Mouse (Mus musculus): ENCODE measurements at regions not wholly inside any gene's neighbourhood (a gene's known extent, or its start where the extent isn't known, plus 50 kb on each side); places are given as distances from the start of the nearest gene placed in this dataset.

- Histone ChIP-seq H3K9me3 (ENCODE audit: control insufficient read depth, low read length) (no peaks in the 10 kb centered on the region), H3K27ac (no peak overlapping the region), H3K9ac (no peak overlapping the region), H3K36me3 (replicated peaks; ENCODE audit: control insufficient read depth, insufficient read depth) (no peaks in the 10 kb centered on the region), H3K4me3 (replicated peaks; ENCODE audit: low read length) (no peak overlapping the region), H3K27me3 (ENCODE audit: control insufficient read depth, insufficient read depth, low read length) (no peaks in the 10 kb centered on the region), H3K4me1 (replicated peaks; ENCODE audit: control insufficient read depth, insufficient read depth, low read length) (no peaks in the 10 kb centered on the region), H3K4me2 (replicated peaks) (no peak overlapping the region)
- ATAC-seq (ENCODE audit: low FRiP score) (no peak), DNase-seq (ENCODE audit: low spot score) (no peak)
- WGBS = 81% methylated on average over 6 of the region's 6 CpGs
Observed at GRCm38 (mm10) chr13:16659894-16660293, 648.2 kb downstream of the Inhba start.

GRCm38 (mm10) chr13:16668652-16669051 lies 657.0 kb downstream of the Inhba start:
- Histone ChIP-seq H3K9me3 (ENCODE audit: control insufficient read depth, low read length) (no peaks in the 10 kb centered on the region), H3K27me3 (ENCODE audit: control insufficient read depth, insufficient read depth, low read length) (no peaks in the 10 kb centered on the region), H3K36me3 (replicated peaks; ENCODE audit: control insufficient read depth, insufficient read depth) (no peaks in the 10 kb centered on the region), H3K4me2 (replicated peaks) (no peak overlapping the region), H3K27ac (no peak overlapping the region), H3K9ac (no peak overlapping the region), H3K4me1 (replicated peaks; ENCODE audit: control insufficient read depth, insufficient read depth, low read length) (no peaks in the 10 kb centered on the region), H3K4me3 (replicated peaks; ENCODE audit: low read length) (no peak overlapping the region)
- no peak for ATAC-seq (ENCODE audit: low FRiP score)
- DNase-seq (ENCODE audit: low spot score) = no peak
- WGBS = 91% methylated on average over 1 of the region's 1 CpGs

GRCm38 (mm10) chr13:16669281-16669680 lies 657.6 kb downstream of the Inhba start:
- H3K27ac ChIP-seq = no peak overlapping the region
- H3K4me3 ChIP-seq (replicated peaks; ENCODE audit: low read length) = no peak overlapping the region
- H3K27me3 ChIP-seq (ENCODE audit: control insufficient read depth, insufficient read depth, low read length) = no peaks in the 10 kb centered on the region
- no peak overlapping the region for H3K9ac ChIP-seq
- WGBS = 100% methylated on average over 1 of the region's 1 CpGs
- H3K9me3 ChIP-seq (ENCODE audit: control insufficient read depth, low read length) = no peaks in the 10 kb centered on the region
- DNase-seq (ENCODE audit: low spot score) (no peak), ATAC-seq (ENCODE audit: low FRiP score) (no peak)
- no peaks in the 10 kb centered on the region for H3K36me3 ChIP-seq (replicated peaks; ENCODE audit: control insufficient read depth, insufficient read depth)
- H3K4me2 ChIP-seq (replicated peaks) = no peak overlapping the region
- no peaks in the 10 kb centered on the region for H3K4me1 ChIP-seq (replicated peaks; ENCODE audit: control insufficient read depth, insufficient read depth, low read length)

- Histone ChIP-seq H3K9ac (no peak overlapping the region), H3K4me1 (replicated peaks; ENCODE audit: control insufficient read depth, insufficient read depth, low read length) (no peaks in the 10 kb centered on the region), H3K9me3 (ENCODE audit: control insufficient read depth, low read length) (no peaks in the 10 kb centered on the region), H3K4me3 (replicated peaks; ENCODE audit: low read length) (no peak overlapping the region), H3K27me3 (ENCODE audit: control insufficient read depth, insufficient read depth, low read length) (no peaks in the 10 kb centered on the region), H3K27ac (no peak overlapping the region), H3K4me2 (replicated peaks) (no peak overlapping the region), H3K36me3 (replicated peaks; ENCODE audit: control insufficient read depth, insufficient read depth) (no peaks in the 10 kb centered on the region)
- ATAC-seq (ENCODE audit: low FRiP score) (no peak), DNase-seq (ENCODE audit: low spot score) (no peak)
- WGBS = 81% methylated on average over 5 of the region's 5 CpGs
Observed at GRCm38 (mm10) chr13:16670047-16670733, 658.5 kb downstream of the Inhba start.

GRCm38 (mm10) chr13:16670736-16671135 lies 659.1 kb downstream of the Inhba start:
- DNase-seq (ENCODE audit: low spot score) (no peak), ATAC-seq (ENCODE audit: low FRiP score) (no peak)
- no peaks in the 10 kb centered on the region for H3K27me3 ChIP-seq (ENCODE audit: control insufficient read depth, insufficient read depth, low read length)
- H3K9ac ChIP-seq = no peak overlapping the region
- no peaks in the 10 kb centered on the region for H3K4me1 ChIP-seq (replicated peaks; ENCODE audit: control insufficient read depth, insufficient read depth, low read length)
- H3K27ac ChIP-seq = no peak overlapping the region
- H3K36me3 ChIP-seq (replicated peaks; ENCODE audit: control insufficient read depth, insufficient read depth) = no peaks in the 10 kb centered on the region
- H3K4me3 ChIP-seq (replicated peaks; ENCODE audit: low read length) = no peak overlapping the region
- H3K9me3 ChIP-seq (ENCODE audit: control insufficient read depth, low read length) = no peaks in the 10 kb centered on the region
- H3K4me2 ChIP-seq (replicated peaks) = no peak overlapping the region

- Histone ChIP-seq H3K36me3 (replicated peaks; ENCODE audit: control insufficient read depth, insufficient read depth) (no peaks in the 10 kb centered on the region), H3K27me3 (ENCODE audit: control insufficient read depth, insufficient read depth, low read length) (no peaks in the 10 kb centered on the region), H3K27ac (no peak overlapping the region), H3K9me3 (ENCODE audit: control insufficient read depth, low read length) (no peaks in the 10 kb centered on the region), H3K4me2 (replicated peaks) (no peak overlapping the region), H3K4me3 (replicated peaks; ENCODE audit: low read length) (no peak overlapping the region), H3K9ac (no peak overlapping the region), H3K4me1 (replicated peaks; ENCODE audit: control insufficient read depth, insufficient read depth, low read length) (no peaks in the 10 kb centered on the region)
- WGBS = 91% methylated on average over 1 of the region's 1 CpGs
- ATAC-seq (ENCODE audit: low FRiP score) (no peak), DNase-seq (ENCODE audit: low spot score) (no peak)
Observed at GRCm38 (mm10) chr13:16676873-16677272, 665.2 kb downstream of the Inhba start.

- Histone ChIP-seq H3K36me3 (replicated peaks; ENCODE audit: control insufficient read depth, insufficient read depth) (no peaks in the 10 kb centered on the region), H3K4me3 (replicated peaks; ENCODE audit: low read length) (no peak overlapping the region), H3K4me1 (replicated peaks; ENCODE audit: control insufficient read depth, insufficient read depth, low read length) (no peaks in the 10 kb centered on the region), H3K27me3 (ENCODE audit: control insufficient read depth, insufficient read depth, low read length) (no peaks in the 10 kb centered on the region), H3K9me3 (ENCODE audit: control insufficient read depth, low read length) (no peaks in the 10 kb centered on the region), H3K9ac (no peak overlapping the region), H3K4me2 (replicated peaks) (no peak overlapping the region), H3K27ac (no peak overlapping the region)
- DNase-seq (ENCODE audit: low spot score) (no peak), ATAC-seq (ENCODE audit: low FRiP score) (no peak)
- WGBS = 79% methylated on average over 1 of the region's 1 CpGs
Observed at GRCm38 (mm10) chr13:16678246-16679024, 666.8 kb downstream of the Inhba start.

- Histone ChIP-seq H3K27ac (no peak overlapping the region), H3K4me1 (replicated peaks; ENCODE audit: control insufficient read depth, insufficient read depth, low read length) (no peaks in the 10 kb centered on the region), H3K27me3 (ENCODE audit: control insufficient read depth, insufficient read depth, low read length) (no peaks in the 10 kb centered on the region), H3K9me3 (ENCODE audit: control insufficient read depth, low read length) (no peaks in the 10 kb centered on the region), H3K9ac (no peak overlapping the region), H3K4me2 (replicated peaks) (no peak overlapping the region), H3K36me3 (replicated peaks; ENCODE audit: control insufficient read depth, insufficient read depth) (no peaks in the 10 kb centered on the region), H3K4me3 (replicated peaks; ENCODE audit: low read length) (no peak overlapping the region)
- DNase-seq (ENCODE audit: low spot score) (no peak), ATAC-seq (ENCODE audit: low FRiP score) (no peak)
- WGBS = 91% methylated on average over 1 of the region's 1 CpGs
Observed at GRCm38 (mm10) chr13:16694201-16694600, 682.5 kb downstream of the Inhba start.

- Histone ChIP-seq H3K36me3 (replicated peaks; ENCODE audit: control insufficient read depth, insufficient read depth) (no peaks in the 10 kb centered on the region), H3K27ac (no peak overlapping the region), H3K4me1 (replicated peaks; ENCODE audit: control insufficient read depth, insufficient read depth, low read length) (0 out of 2 replicates have a peak, but pooled peaks cover 5% of the 10 kb centered on the region), H3K9ac (no peak overlapping the region), H3K27me3 (ENCODE audit: control insufficient read depth, insufficient read depth, low read length) (no peaks in the 10 kb centered on the region), H3K9me3 (ENCODE audit: control insufficient read depth, low read length) (no peaks in the 10 kb centered on the region), H3K4me3 (replicated peaks; ENCODE audit: low read length) (no peak overlapping the region), H3K4me2 (replicated peaks) (no peak overlapping the region)
- WGBS = 90% methylated on average over 2 of the region's 2 CpGs
- DNase-seq (ENCODE audit: low spot score) (no peak), ATAC-seq (ENCODE audit: low FRiP score) (no peak)
Observed at GRCm38 (mm10) chr13:16700934-16701333, 689.3 kb downstream of the Inhba start.

Measured in hindbrain, embryonic 14.5 days (tissue).